Mouse (Mus musculus) right cerebral cortex, postnatal 25 days (tissue): ENCODE results near the gene Glp1r.

ENCODE experiments used
- DNase-seq: peaks from one replicate; pipeline ENCODE4 v3.0.0; 2022

The Glp1r gene

GRCm38 (mm10) chr17:30923566-30923965, 21.9 kb downstream of the Glp1r start:
- DNase-seq = no peak

DNA sequence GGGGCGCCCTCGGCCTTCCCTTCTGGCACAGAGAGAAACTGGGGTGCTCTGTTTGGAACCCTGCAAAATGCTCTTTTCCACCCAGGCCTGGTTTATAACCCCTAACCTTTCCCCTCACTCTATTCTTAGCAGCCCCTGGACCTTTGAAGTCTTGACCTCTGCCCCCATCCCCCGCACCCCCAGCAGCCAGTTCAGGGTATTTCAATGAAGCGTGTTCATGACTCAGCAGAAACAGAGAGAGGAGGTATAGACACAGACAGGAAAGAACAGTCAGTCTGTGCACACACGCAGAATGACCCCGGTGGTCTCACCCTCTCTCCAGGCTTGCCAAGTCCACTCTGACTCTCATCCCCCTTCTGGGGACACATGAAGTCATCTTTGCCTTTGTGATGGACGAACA, 29.2 kb downstream of the Glp1r start:
- no peak for DNase-seq

- no peak for DNase-seq
Measured at GRCm38 (mm10) chr17:30932836-30933235, 31.2 kb downstream of the Glp1r start.

DNA sequence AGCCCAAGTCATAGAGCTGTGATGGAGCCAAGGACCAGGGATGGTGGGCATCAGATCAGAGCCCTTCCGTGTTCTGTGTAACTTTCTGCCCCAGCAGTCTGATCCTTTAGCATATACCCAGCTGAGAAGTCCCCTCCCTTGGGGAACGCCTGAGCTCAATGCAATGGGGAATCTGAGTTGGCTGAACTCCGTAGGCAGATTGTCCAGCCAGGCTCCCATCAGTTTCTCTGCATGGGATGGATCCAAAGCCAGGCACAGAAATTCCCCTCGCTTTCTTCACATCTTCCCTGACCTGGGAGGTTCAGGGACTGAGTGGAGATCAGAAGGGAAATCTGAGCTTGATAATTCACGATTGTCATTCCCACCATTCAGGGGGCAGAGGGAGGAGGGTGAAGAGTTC, 33.7 kb downstream of the Glp1r start:
- DNase-seq = no peak

- no peak for DNase-seq
Measured at GRCm38 (mm10) chr17:30938554-30938953, 36.9 kb downstream of the Glp1r start.

GRCm38 (mm10) chr17:30948382-30948781, 46.8 kb downstream of the Glp1r start:
- no peak for DNase-seq

- DNase-seq = peak; percentile 34
Measured at GRCm38 (mm10) chr17:30950780-30951179, 49.2 kb downstream of the Glp1r start.

DNA sequence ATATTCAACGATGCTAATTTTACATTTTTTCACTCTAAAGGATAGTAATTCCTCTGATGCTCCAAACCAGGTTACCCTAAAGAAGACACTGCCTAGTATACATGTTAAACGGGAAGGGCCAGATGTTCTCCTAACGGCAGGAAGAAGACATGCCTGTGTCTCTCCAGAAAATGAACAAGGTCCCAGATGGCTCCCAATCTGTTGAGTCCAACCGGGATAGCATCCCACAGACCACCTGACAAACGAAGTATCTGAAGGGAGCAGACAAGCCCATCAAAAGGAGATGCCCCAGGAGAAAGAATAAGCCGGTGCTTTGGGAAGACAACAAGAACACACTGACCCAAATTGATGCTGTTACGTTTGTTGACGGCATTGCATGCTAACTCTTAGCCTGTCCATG, 50.0 kb downstream of the Glp1r start:
- no peak for DNase-seq

GRCm38 (mm10) chr17:30954340-30954739, 52.7 kb downstream of the Glp1r start, which contains the start of gene Umodl1:
TSS of gene Umodl1 (plus strand) at chr17:30954640.
- DNase-seq = no peak

DNA sequence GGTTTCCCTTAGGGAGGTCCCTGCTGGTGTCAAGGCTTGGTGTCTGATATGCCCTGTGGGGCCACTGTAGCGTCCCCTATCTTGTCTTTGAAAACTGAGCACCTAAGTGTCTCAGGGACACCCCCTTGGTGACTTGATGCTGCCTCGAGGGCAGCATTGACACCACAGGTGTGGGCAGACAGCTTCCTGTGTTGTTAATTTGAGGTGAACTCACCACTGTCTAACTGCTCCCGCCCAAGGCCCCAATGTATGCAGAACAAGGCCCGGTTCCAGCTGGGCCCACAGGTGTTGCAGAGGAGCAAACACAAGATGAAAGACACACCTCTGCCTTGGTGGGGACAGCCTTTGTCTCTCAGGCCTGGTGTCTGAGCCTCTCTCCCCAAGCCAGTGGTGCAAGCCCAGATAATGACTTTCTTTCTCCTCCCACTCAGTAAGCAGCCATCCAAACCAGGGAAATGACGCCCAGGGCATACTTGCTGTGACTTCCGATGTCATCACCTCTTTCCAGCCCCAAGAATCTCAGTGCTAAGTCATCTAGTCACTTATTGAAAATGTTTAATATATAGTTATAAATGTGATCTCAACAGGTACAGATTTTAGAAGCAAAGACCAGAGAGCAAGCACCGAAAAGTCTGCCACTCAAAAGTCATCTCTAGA, 60.4 kb downstream of the Glp1r start:
- DNase-seq = no peak

DNA sequence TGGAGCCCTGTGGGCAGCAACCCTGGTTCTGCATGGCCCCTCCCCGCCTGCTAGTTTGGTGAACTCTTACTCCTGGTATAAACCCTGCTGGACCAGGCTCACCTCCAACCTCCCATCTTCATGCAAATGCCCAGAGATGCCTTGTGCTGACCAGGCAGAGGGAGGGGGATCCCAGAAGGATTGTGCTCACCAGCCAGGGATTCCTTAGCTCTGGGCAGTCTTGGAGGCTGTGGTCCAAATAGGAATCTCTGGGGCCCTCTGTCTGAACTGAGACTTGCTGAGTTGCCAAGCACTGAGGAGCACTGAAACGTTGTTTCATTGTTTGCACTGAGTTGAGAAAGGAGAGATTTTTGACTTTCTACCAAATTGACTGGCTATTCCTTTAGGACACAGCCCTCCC, 61.3 kb downstream of the Glp1r start:
- DNase-seq = no peak

GRCm38 (mm10) chr17:30969983-30970382, 68.4 kb downstream of the Glp1r start:
- DNase-seq = no peak

DNA sequence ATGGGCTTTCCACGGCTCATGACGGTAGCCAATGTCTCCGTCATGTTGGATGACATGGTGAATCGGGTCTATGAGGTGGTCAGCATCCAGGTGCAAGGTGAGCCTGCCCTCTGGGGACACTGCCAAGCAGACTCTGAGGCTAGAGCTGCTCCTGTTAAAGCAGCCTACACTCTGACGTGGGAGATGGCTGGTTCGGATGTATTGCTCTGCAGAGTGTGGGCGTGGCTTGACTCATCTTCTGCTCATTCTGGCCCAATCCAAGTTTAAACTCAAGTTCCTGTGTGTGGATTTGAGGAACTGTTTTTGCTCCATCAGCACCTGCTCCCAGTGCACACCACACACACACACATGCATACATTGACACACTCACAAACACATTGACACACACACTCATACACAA, 70.3 kb downstream of the Glp1r start:
- DNase-seq = peak; percentile 52

- no peak for DNase-seq
Measured at GRCm38 (mm10) chr17:30973332-30973731, 71.7 kb downstream of the Glp1r start.

DNA sequence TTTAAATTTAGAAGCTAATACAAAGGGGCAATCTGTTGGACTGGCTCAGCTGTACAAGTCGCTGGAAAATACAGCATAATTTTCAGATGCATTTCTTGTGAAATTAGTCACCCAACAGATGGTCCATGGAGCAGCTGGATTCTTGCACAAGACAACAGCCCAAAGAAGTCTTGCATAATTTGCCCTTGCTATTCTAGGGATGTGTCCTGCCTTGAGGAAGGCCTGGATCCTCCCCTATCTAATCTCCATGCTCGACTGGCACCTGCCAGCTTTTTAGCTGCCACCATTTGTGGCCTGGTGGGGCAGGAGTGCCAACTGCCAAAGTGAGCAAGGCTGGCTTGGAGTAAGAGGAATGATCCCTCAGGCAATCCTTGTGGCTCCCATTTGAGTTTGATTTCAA, 75.7 kb downstream of the Glp1r start:
- peak; percentile 16 for DNase-seq

DNA sequence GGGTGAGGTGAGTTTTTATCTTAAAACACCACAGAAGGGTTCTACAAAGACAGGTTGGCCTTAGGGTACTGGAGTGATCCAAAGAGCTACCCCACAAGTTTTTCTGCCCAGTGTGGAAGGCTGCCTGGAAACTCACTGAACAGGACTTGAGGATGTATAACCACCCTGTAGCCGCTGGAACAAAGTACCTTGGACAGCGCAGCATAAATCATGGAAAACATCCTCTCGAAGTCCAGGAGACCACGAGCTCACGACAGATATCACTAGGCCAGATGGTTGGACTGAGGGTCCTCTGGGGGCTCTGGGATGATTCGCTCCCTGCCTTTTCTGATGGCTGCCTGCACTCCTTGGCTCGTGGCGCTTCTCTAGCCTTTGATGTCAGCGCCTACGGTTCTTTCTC, 76.9 kb downstream of the Glp1r start:
- DNase-seq = no peak

- no peak for DNase-seq
Measured at GRCm38 (mm10) chr17:30983521-30983920, 81.9 kb downstream of the Glp1r start.

DNA sequence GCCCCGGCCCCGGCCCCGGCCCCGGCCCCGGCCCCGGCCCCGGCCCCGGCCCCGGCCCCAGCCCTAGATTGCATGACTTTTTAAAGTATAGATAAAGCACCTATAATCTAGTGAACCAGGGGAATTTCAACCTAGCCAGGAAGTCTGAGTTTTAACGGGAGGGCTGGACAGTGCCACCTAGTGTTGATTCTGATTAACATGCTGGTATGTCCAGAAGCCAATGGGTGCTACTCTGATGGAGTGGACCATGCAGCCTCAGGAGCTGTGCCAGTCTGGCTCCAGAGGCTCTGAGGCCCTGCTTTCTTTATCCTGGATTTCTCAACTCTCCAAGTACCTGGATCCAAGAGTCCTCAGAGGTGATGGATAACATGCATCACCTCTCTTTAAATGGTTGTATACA, 88.6 kb downstream of the Glp1r start:
- no peak for DNase-seq
